Mouse (Mus musculus) inflammation-experienced regulatory T-cells, adult 6 months (primary cell): ENCODE measurements around the gene Mfsd6l. TPM values are rescaled to one million over a fixed set of nuclear protein-coding genes. Genes with fewer than 3 reads are reported as not detected.

Source experiments
- ATAC-seq: one replicate; pipeline ENCODE4 v1.8.0; 2017
- polyA plus RNA-seq, 3 experiments: library from polyadenylated mRNA; unstranded; fragments of 100-300 nt; shearing (Covaris generic); gene quantifications; one replicate each; pipeline ENCODE4 v1.2.1; 2017

Gene Mfsd6l
- polyA plus RNA-seq, 3 experiments from 2014 or later, result not detected

GRCm38 (mm10) chr11:68559546-68559945 is 3.6 kb downstream of the Mfsd6l start:
- no peak for ATAC-seq

- no peak for ATAC-seq
These were observed 6.3 kb downstream of the Mfsd6l start for GRCm38 (mm10) chr11:68561957-68562950.

DNA sequence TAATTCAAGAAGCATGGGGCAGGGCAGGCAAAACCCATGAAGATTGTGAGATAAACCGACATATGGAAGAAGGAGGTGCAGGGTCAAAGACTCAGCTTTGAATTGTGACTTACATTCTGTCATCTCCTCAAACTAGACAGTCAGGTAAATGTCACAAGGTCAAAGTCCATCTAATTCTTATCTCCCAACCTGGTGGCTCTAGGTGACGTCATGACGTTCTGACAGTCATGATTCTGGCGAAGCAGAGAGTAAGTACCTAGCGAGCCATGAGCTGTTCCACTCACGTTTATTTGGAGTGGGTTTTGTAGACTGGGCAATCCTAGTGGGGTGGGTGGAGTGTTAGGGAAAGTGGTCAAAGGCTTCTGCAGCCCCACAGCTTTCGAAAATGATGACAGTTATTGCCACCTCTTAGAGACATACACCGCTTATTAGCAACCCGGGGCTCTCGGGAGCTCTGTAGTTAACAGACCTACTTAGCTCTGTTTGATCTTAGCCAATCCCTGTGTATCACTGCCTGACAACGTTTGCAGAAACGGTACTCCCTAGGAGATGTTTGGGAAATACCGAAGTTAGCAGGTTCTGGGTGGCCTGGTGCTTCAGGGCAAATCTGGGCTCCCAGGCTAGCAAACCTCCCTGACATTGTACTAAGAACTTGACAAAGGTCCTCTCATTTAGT is 8.5 kb downstream of the Mfsd6l start:
- no peak for ATAC-seq

GRCm38 (mm10) chr11:68565032-68565429 is 9.0 kb downstream of the Mfsd6l start:
- no peak for ATAC-seq

DNA sequence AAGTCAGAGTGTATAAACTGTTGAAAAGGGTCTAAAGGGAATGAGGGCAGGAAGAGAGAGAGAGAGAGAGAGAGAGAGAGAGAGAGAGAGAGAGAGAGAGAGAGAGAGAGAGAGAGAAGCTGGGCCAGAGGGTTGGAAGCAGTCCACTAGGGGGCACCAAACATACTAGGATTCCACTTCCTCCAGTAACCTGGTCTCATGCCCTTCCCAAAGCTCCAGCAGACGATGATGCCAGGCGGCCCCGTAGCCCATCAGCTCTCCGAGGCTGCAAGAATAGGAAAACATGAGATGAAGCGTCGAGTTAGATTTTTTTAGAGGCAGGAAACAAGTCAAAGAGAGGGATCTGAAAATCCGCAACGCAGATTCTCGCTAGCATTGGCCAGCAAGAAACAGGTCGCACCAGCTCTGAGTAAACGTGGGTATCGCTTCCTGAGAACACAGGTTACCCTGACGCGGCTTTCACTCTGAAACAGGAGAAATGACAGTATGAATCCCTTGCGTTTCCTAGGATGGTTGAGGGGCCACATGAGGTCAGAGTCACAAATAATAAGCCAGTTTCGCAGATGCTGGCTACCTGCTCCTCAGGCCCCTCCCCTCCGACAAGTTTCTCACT is 10.6 kb downstream of the Mfsd6l start:
- no peak for ATAC-seq

DNA sequence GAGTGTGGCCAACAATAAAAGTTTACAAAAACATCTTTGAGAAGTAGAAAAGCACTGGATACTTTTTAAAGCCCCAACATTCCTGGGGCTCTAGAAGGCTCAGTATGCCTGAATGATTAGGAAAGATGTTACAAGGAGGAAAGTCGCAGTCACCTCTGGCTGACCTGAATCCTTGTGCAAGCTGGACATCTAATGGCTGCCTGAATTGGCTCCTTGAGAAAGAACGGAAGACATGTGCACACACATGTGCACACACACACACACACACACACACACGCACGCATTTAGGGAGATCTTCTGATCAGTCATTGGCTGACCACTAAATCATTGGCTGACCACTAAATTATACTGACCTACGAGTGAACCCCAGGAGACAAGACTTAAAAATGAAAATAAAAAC is 14.9 kb downstream of the Mfsd6l start:
- no peak for ATAC-seq

DNA sequence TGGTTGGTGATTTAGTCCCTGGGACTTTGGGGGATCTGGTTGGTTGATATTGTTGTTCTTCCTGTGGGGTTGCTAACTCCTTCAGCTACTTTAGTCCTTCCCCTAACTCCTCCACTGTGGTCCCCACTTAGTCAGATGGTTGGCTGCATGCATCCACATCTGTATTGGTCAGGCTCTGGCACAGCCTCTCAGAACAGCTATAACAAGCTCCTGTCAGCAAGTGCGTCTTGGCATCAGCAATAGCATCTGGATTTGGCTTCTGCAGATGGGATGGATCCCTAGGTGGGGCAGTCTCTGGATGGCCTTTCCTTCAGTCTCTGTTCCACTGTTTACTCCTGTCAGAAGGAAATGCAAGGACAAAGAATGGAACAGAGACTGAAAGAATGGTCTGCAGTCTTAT is 21.1 kb downstream of the Mfsd6l start:
- ATAC-seq, result no peak

GRCm38 (mm10) chr11:68579462-68579881 is 23.5 kb downstream of the Mfsd6l start:
- no peak for ATAC-seq

DNA sequence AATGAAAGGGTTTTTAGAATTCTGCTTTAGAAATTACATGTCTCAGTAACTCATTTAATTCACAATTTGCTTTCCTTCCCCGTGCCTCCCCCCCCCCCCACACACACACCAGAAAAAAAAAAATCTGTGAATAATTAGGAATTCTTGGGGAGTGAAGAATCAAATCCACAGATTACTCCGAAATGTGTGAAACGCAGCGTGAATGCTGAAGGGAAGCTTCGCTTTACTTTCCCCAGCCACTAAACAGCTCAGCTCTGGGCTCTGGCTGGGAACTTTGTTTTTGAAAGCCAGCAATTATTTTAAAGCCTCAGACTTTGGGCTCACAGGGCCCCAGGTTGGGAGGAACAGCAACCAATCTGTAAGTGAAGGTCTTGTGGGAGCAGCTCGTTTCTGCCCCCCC is 24.6 kb downstream of the Mfsd6l start:
- no peak for ATAC-seq

- ATAC-seq, result no peak
These were observed 27.2 kb downstream of the Mfsd6l start for GRCm38 (mm10) chr11:68583225-68583624.

DNA sequence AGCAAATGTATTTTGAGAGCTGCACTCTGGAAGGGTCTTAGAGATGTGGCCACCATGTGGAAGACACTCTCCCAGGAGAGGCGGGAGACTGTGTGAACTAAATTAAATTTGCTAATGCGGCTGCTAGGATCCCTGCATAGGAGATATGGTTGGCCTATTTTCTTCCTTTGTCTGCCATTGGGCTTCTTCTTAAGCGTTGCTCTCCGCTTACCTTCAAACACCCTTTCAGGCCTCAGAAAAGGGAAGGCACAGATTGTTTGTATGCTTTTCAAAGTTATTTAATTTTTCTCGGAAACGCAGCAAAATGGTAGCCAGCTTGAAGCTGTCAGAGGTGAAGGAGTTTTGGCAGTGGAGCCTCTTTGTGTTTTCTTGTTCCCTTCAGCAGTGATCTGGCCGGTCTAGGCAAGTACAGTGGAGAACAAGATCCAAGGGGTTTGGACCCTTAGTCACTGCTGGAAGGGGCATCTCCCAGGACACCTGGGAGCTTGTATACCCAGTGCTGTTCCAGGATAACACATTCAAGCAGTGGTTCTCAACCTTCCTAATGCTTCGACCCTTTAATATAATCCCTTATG is 28.0 kb downstream of the Mfsd6l start:
- ATAC-seq, result no peak

DNA sequence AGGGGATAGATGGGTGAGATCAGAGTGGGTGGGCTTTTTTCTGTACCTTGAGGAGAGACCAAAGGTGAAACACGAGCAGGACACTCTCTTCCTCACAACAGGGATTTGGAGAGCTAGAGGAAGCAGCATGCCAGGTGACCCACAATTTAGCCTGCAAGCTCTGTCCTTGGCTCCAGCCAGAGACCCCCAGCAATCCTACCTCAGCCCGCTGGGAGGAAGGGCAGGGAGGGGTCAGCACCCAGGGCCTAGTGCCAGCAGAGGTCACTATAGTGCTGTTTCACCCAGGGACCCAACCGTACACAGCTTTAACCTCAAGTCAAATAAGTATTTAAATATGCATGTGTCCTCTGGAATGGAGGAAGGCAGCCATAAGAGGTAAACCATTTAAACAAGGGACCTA is 29.9 kb downstream of the Mfsd6l start:
- ATAC-seq, result no peak

- ATAC-seq, result no peak
These were observed 30.7 kb downstream of the Mfsd6l start, which contains the start of gene Ccdc42 for GRCm38 (mm10) chr11:68586721-68587120. Gene Ccdc42 (plus strand): TSS chr11:68587021.

- ATAC-seq, result no peak
These were observed 33.2 kb downstream of the Mfsd6l start for GRCm38 (mm10) chr11:68589055-68589809.

GRCm38 (mm10) chr11:68591708-68592107 is 35.7 kb downstream of the Mfsd6l start:
- no peak for ATAC-seq

GRCm38 (mm10) chr11:68593247-68593646 is 37.3 kb downstream of the Mfsd6l start:
- ATAC-seq, result no peak

DNA sequence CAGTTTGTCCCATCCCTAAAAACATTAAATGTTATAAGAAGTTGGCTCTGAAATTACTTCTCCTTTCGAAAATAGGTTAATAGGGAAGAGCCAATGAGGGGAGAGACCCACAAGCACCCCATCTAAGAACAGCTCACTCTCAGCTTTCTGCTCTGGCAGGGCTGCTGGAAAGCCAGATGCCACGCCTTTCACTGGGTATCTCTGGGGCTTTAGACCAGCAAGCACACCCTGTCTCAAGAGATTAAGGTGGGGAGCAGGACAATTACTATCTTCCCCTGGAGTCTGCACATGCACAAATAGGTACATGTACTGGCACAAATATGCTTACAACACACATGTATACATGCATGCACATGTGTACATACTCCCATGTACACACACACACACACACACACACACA is 41.9 kb downstream of the Mfsd6l start:
- ATAC-seq, result no peak

DNA sequence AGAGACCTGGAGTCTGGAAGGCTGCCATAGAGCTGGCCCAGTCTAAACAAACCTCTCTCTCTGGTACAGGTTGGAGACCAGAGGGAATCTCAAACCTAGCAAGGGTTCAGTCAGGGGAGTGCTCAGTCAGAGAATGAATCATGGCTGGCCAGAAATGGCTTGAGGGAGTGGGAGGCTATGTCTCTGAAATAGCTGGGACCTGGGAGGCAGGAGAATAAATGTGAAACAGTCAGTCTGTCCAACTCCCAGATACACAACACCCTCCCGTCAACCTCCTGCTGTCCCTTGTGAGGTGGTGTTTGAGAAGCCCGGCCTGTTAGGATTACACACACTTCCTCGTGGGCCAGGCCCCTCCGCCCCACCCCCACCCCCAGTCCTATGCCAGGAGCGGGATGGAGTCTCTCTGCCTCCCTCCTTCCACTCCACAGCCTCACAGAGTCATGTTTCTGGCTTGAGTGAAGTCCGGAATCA is 44.6 kb downstream of the Mfsd6l start:
- ATAC-seq, result no peak

DNA sequence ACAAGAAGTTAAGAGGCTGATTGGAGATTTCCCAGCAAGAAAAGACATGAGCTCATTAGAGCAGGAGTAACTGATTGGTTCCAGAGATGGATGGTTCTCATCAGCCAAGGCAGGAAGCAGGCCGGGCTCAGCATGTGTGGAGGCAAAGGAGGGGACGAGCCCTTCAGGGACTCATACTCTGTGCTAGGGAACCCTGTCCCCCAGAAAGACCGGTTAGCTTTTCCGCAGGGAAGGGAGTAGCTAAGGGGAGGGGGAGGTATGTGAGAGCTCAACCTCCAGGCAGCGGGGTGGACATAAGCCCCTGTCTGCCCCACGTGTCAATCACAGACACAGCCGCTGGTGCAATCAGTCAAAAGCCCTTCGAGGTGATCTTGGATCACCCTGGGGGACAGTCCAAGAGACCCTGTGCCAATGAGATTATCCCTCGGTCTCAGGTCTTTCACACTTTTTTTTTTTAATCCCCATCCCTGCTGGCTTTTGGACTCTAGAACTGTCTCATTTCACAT is 45.6 kb downstream of the Mfsd6l start:
- ATAC-seq, result no peak

- no peak for ATAC-seq
These were observed 46.4 kb downstream of the Mfsd6l start for GRCm38 (mm10) chr11:68602200-68602931.

- no peak for ATAC-seq
These were observed 51.1 kb downstream of the Mfsd6l start for GRCm38 (mm10) chr11:68607046-68607445.
